Mouse (Mus musculus) hindbrain, embryonic 12.5 days (tissue): ENCODE measurements around the gene Kcne1. TPM values are rescaled to one million over a fixed set of nuclear protein-coding genes. Genes with fewer than 3 reads are reported as not detected.
A peak's percentile ranks its signal among the peaks of the same experiment; 100 is the strongest.

Experiments
- ATAC-seq: fragments of 200-750 bp; cut with Nextera tagmentation; 2 replicates; pipeline ENCODE4 v1.8.0; 2017; ENCODE audit warnings: moderate TSS enrichment; ENCODE audit not compliant: low FRiP score
- H3K27ac ChIP-seq: fragments of 300-500 bp; sonication (generic); 2 replicates; pipeline ENCODE4 v1.5.1; 2016; ENCODE audit warnings: mild to moderate bottlenecking
- H3K27me3 ChIP-seq: fragments of 300-500 bp; sonication (generic); 2 replicates; pipeline ENCODE4 v1.6.1; 2016; ENCODE audit warnings: mild to moderate bottlenecking
- H3K36me3 ChIP-seq: fragments of 300-500 bp; sonication (generic); 2 replicates; pipeline ENCODE4 v1.6.1; 2016; ENCODE audit warnings: mild to moderate bottlenecking
- H3K4me1 ChIP-seq: fragments of 300-500 bp; sonication (generic); 2 replicates; pipeline ENCODE4 v1.6.1; 2016
- H3K4me2 ChIP-seq: fragments of 300-500 bp; sonication (generic); replicated peaks from 2 replicates; pipeline ENCODE4 v1.6.1; 2016; ENCODE audit warnings: mild to moderate bottlenecking
- H3K4me3 ChIP-seq: fragments of 300-500 bp; sonication (generic); 2 replicates; pipeline ENCODE4 v1.5.1; 2016; ENCODE audit warnings: mild to moderate bottlenecking
- H3K9ac ChIP-seq: fragments of 300-500 bp; sonication (generic); 2 replicates; pipeline ENCODE4 v1.6.1; 2016; ENCODE audit warnings: mild to moderate bottlenecking, moderate library complexity
- H3K9me3 ChIP-seq: fragments of 300-500 bp; sonication (generic); replicated peaks from 2 replicates; pipeline ENCODE4 v1.6.1; 2016; ENCODE audit warnings: mild to moderate bottlenecking
- WGBS: fragments of 180-500 bp; shearing (Covaris S2); methylation state at CpG from one replicate; pipeline ENCODE4 v1.1.7; 2016; 5-methylcytosine and 5-hydroxymethylcytosine counted together
- polyA plus RNA-seq: library from polyadenylated mRNA; unstranded; fragments of >200 nt; fragmentation: Nextera tagmentation; extraction: Ambion mirVana; gene quantifications from 2 replicates; pipeline ENCODE4 v1.2.1, GENCODE M21; 2016

Gene Kcne1
- polyA plus RNA-seq, 1 experiment from 2014 or later = 0.13 TPM

GRCm38 (mm10) chr16:92355366-92355765 is 3.9 kb downstream of the Kcne1 start:
- WGBS = 76% methylated on average over 5 of the region's 5 CpGs
- H3K4me3 ChIP-seq = no peak overlapping the region
- no peak overlapping the region for H3K4me2 ChIP-seq
- H3K27me3 ChIP-seq = peaks cover 11% of the 10 kb centered on the region; the same call in 1 of the 2 replicates
- peaks cover 26% of the 10 kb centered on the region for H3K4me1 ChIP-seq
- H3K27ac ChIP-seq = no peak overlapping the region
- no peak overlapping the region for H3K9ac ChIP-seq
- no peaks in the 10 kb centered on the region for H3K9me3 ChIP-seq
- no peaks in the 10 kb centered on the region for H3K36me3 ChIP-seq
- no peak for ATAC-seq

- 68% methylated on average over 2 of the region's 2 CpGs for WGBS
Measured at GRCm38 (mm10) chr16:92353897-92354296, 5.4 kb downstream of the Kcne1 start.

GRCm38 (mm10) chr16:92353295-92353694 is 6.0 kb downstream of the Kcne1 start:
- Histone ChIP-seq H3K27me3 (0 out of 2 replicates have a peak, but pooled peaks cover 6% of the 10 kb centered on the region), H3K4me2 (no peak overlapping the region), H3K9ac (no peak overlapping the region), H3K27ac (no peak overlapping the region), H3K4me1 (peaks cover 17% of the 10 kb centered on the region), H3K4me3 (no peak overlapping the region), H3K9me3 (no peaks in the 10 kb centered on the region), H3K36me3 (no peaks in the 10 kb centered on the region)
- no peak for ATAC-seq
- 84% methylated on average over 12 of the region's 12 CpGs for WGBS

More at GRCm38 (mm10) chr16:92353897-92354296, 5.4 kb downstream of the Kcne1 start:
- Histone ChIP-seq H3K9ac (no peak overlapping the region), H3K9me3 (no peaks in the 10 kb centered on the region), H3K36me3 (no peaks in the 10 kb centered on the region), H3K4me1 (peaks cover 22% of the 10 kb centered on the region), H3K4me2 (no peak overlapping the region), H3K27me3 (peaks cover 10% of the 10 kb centered on the region; the same call in 1 of the 2 replicates), H3K27ac (no peak overlapping the region), H3K4me3 (no peak overlapping the region)
- no peak for ATAC-seq

- no peaks in the 10 kb centered on the region for H3K36me3 ChIP-seq
- no peak overlapping the region for H3K4me2 ChIP-seq
- H3K27me3 ChIP-seq = no peaks in the 10 kb centered on the region
- H3K9ac ChIP-seq = no peak overlapping the region
- H3K27ac ChIP-seq = no peak overlapping the region
- no peak overlapping the region for H3K4me3 ChIP-seq
- 66% methylated on average over 12 of the region's 12 CpGs for WGBS
- H3K4me1 ChIP-seq = peaks cover 13% of the 10 kb centered on the region
- H3K9me3 ChIP-seq = no peaks in the 10 kb centered on the region
- peak; percentile 51 for ATAC-seq
Measured at GRCm38 (mm10) chr16:92348941-92349340, 10.3 kb downstream of the Kcne1 start.

GRCm38 (mm10) chr16:92346297-92346916 is 12.9 kb downstream of the Kcne1 start:
- 40% methylated on average over 13 of the region's 13 CpGs for WGBS
- peak; percentile 77 for ATAC-seq
- Histone ChIP-seq H3K4me1 (peaks cover 13% of the 10 kb centered on the region), H3K4me2 (no peak overlapping the region), H3K9me3 (no peaks in the 10 kb centered on the region), H3K27ac (peak overlapping the region; percentile 49), H3K27me3 (no peaks in the 10 kb centered on the region), H3K4me3 (no peak overlapping the region), H3K9ac (no peak overlapping the region), H3K36me3 (no peaks in the 10 kb centered on the region)

GRCm38 (mm10) chr16:92345177-92345576 is 14.1 kb downstream of the Kcne1 start:
- Histone ChIP-seq H3K27ac (no peak overlapping the region), H3K4me3 (no peak overlapping the region), H3K9ac (no peak overlapping the region), H3K27me3 (no peaks in the 10 kb centered on the region), H3K9me3 (no peaks in the 10 kb centered on the region), H3K4me1 (peaks cover 22% of the 10 kb centered on the region), H3K4me2 (no peak overlapping the region), H3K36me3 (no peaks in the 10 kb centered on the region)
- WGBS = 63% methylated on average over 11 of the region's 11 CpGs
- ATAC-seq = no peak

- Histone ChIP-seq H3K4me3 (peak overlapping the region; percentile 15; the same call in 1 of the 2 replicates), H3K27me3 (no peaks in the 10 kb centered on the region; the same call in 1 of the 2 replicates), H3K36me3 (no peaks in the 10 kb centered on the region), H3K9me3 (no peaks in the 10 kb centered on the region), H3K4me2 (peak overlapping the region; percentile 41), H3K4me1 (peaks cover 15% of the 10 kb centered on the region), H3K9ac (no peak overlapping the region), H3K27ac (no peak overlapping the region; the same call in 1 of the 2 replicates)
- ATAC-seq = peak; percentile 71
- 32% methylated on average over 27 of the region's 27 CpGs for WGBS
Measured at GRCm38 (mm10) chr16:92340612-92341511, 18.4 kb downstream of the Kcne1 start.

- no peaks in the 10 kb centered on the region for H3K36me3 ChIP-seq
- peaks cover 20% of the 10 kb centered on the region for H3K4me1 ChIP-seq
- H3K27me3 ChIP-seq = no peaks in the 10 kb centered on the region; the same call in 1 of the 2 replicates
- no peaks in the 10 kb centered on the region for H3K9me3 ChIP-seq
- no peak overlapping the region for H3K4me2 ChIP-seq
- H3K27ac ChIP-seq = no peak overlapping the region
- 6% methylated on average over 9 of the region's 9 CpGs for WGBS
- no peak overlapping the region for H3K4me3 ChIP-seq
- no peak for ATAC-seq
- no peak overlapping the region for H3K9ac ChIP-seq
Measured at GRCm38 (mm10) chr16:92336280-92336679, 23.0 kb downstream of the Kcne1 start.

GRCm38 (mm10) chr16:92334600-92334999 is 24.7 kb downstream of the Kcne1 start:
- Histone ChIP-seq H3K4me2 (no peak overlapping the region), H3K27me3 (no peaks in the 10 kb centered on the region; the same call in 1 of the 2 replicates), H3K4me1 (peaks cover 8% of the 10 kb centered on the region; the same call in 1 of the 2 replicates), H3K9ac (peak overlapping the region; percentile 27; the same call in 1 of the 2 replicates), H3K4me3 (no peak overlapping the region), H3K36me3 (no peaks in the 10 kb centered on the region), H3K27ac (no peak overlapping the region), H3K9me3 (no peaks in the 10 kb centered on the region)
- no peak for ATAC-seq
- 57% methylated on average over 9 of the region's 9 CpGs for WGBS

GRCm38 (mm10) chr16:92330966-92331365 is 28.3 kb downstream of the Kcne1 start:
- Histone ChIP-seq H3K9me3 (no peaks in the 10 kb centered on the region), H3K4me1 (peaks cover 8% of the 10 kb centered on the region; the same call in 1 of the 2 replicates), H3K36me3 (no peaks in the 10 kb centered on the region), H3K27me3 (no peaks in the 10 kb centered on the region; the same call in 1 of the 2 replicates), H3K4me2 (no peak overlapping the region), H3K27ac (no peak overlapping the region), H3K9ac (no peak overlapping the region), H3K4me3 (no peak overlapping the region)
- ATAC-seq = no peak
- WGBS = 84% methylated on average over 5 of the region's 5 CpGs

- 90% methylated on average over 10 of the region's 10 CpGs for WGBS
- Histone ChIP-seq H3K27ac (no peak overlapping the region), H3K36me3 (no peaks in the 10 kb centered on the region), H3K4me1 (peaks cover 20% of the 10 kb centered on the region), H3K4me2 (no peak overlapping the region), H3K27me3 (no peaks in the 10 kb centered on the region; the same call in 1 of the 2 replicates), H3K9ac (no peak overlapping the region), H3K9me3 (no peaks in the 10 kb centered on the region), H3K4me3 (no peak overlapping the region)
- no peak for ATAC-seq
Measured at GRCm38 (mm10) chr16:92327911-92328310, 31.4 kb downstream of the Kcne1 start.

GRCm38 (mm10) chr16:92325062-92325406 is 34.2 kb downstream of the Kcne1 start:
- no peak overlapping the region for H3K4me2 ChIP-seq
- H3K4me1 ChIP-seq = peaks cover 13% of the 10 kb centered on the region
- H3K27me3 ChIP-seq = no peaks in the 10 kb centered on the region; the same call in 1 of the 2 replicates
- H3K27ac ChIP-seq = no peak overlapping the region
- H3K4me3 ChIP-seq = no peak overlapping the region
- H3K36me3 ChIP-seq = no peaks in the 10 kb centered on the region
- no peak; the same call in 1 of the 2 replicates for ATAC-seq
- no peak overlapping the region for H3K9ac ChIP-seq
- no peaks in the 10 kb centered on the region for H3K9me3 ChIP-seq
- WGBS = 10% methylated on average over 1 of the region's 1 CpGs
